Mouse (Mus musculus) lung, embryonic 16.5 days (tissue): ENCODE measurements around the gene Serinc2. TPM values are rescaled to one million over a fixed set of nuclear protein-coding genes. Genes with fewer than 3 reads are reported as not detected.

Source experiments
- ATAC-seq: fragments of 200-750 bp; cut with Nextera tagmentation; 2 replicates; pipeline ENCODE4 v1.8.0; 2017; ENCODE audit warnings: low read depth, mild to moderate bottlenecking, moderate library complexity
- H3K27ac ChIP-seq: fragments of 300-500 bp; sonication (generic); 2 replicates; pipeline ENCODE4 v1.5.1; 2014; ENCODE audit warnings: mild to moderate bottlenecking, control low read depth, low read length
- H3K27me3 ChIP-seq: fragments of 300-500 bp; sonication (generic); 2 replicates; pipeline ENCODE4 v1.6.1; 2014; ENCODE audit warnings: low read depth, low read length, mixed read lengths; ENCODE audit not compliant: control insufficient read depth, insufficient read depth
- H3K36me3 ChIP-seq: fragments of 300-500 bp; sonication (generic); 2 replicates; pipeline ENCODE4 v1.6.1; 2014; ENCODE audit warnings: low read length; ENCODE audit not compliant: control insufficient read depth, insufficient read depth
- H3K4me1 ChIP-seq: fragments of 300-500 bp; sonication (generic); replicated peaks from 2 replicates; pipeline ENCODE4 v1.6.1; 2014; ENCODE audit warnings: low read length, mixed read lengths; ENCODE audit not compliant: control insufficient read depth, insufficient read depth
- H3K4me2 ChIP-seq: fragments of 300-500 bp; sonication (generic); 2 replicates; pipeline ENCODE4 v1.6.1; 2014; ENCODE audit warnings: low read depth, low read length, control low read depth
- H3K4me3 ChIP-seq: fragments of 300-500 bp; sonication (generic); 2 replicates; pipeline ENCODE4 v1.5.1; 2014; ENCODE audit warnings: mild to moderate bottlenecking, low read length, control low read depth
- H3K9ac ChIP-seq: fragments of 300-500 bp; sonication (generic); 2 replicates; pipeline ENCODE4 v1.6.1; 2014; ENCODE audit warnings: low read length, control low read depth
- H3K9me3 ChIP-seq: fragments of 300-500 bp; sonication (generic); 2 replicates; pipeline ENCODE4 v1.6.1; 2016; ENCODE audit warnings: low read length; ENCODE audit not compliant: control insufficient read depth
- WGBS: fragments of 180-500 bp; shearing (Covaris S2); extraction: QIAGEN DNeasy Blood & Tissue Kit; methylation state at CpG from one replicate; pipeline ENCODE4 v1.1.7; 2014; 5-methylcytosine and 5-hydroxymethylcytosine counted together
- polyA plus RNA-seq: library from polyadenylated mRNA; unstranded; fragments of >200 nt; fragmentation: Nextera tagmentation; extraction: Ambion mirVana; gene quantifications from 2 replicates; pipeline ENCODE4 v1.2.1, GENCODE M21; 2015

Gene Serinc2
- polyA plus RNA-seq, result 19.9 and 20.4 TPM in 2 replicates

DNA sequence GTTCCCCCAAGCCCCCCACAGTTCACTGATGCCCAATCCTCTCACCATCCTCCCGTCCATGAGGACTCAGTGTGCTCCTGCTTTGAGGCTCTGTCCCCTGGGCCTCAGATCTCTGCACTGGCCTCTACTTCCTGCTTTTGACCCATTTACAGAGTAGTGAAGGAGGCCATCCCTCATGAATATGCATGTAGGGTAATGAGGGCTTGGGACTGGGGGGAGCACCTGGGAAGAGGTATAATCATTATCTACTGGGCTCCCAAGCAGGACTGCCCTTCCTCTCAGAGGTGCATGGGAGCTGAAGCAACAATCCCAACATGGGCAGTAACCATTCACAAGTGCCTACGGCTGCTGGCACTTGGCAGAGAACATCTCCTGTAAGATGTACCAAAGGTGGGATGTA, at the start of gene Serinc2:
Gene Serinc2 (minus strand): TSS at position 101 of the 400 bp plus-strand sequence.
- H3K4me1 ChIP-seq, result 0 out of 2 replicates have a peak, but pooled peaks cover 2% of the 10 kb centered on the region
- WGBS, result 61% methylated on average over 2 of the region's 2 CpGs

DNA sequence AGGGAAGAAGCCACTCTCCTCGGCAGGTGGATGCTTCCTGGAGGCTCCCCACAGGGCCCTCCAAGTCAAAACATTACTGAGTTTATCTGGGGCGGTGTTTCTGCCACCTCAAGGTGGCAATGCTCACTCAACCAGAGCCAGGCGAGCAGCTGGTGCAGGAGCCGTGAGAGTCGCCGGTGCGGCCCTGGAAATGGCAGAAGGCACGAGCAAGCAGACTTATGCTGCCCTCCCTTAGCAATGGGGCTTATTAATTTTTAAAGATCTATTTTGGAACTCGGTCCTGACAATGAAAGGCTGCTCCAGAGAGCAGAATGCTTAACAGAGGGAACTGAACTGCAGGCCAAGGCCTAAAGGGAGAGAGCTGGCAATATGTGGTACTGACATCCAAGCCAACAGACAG, 48.4 kb upstream of the Serinc2 start:
- no peaks in the 10 kb centered on the region for H3K9me3 ChIP-seq
- 87% methylated on average over 9 of the region's 9 CpGs for WGBS
- no peak overlapping the region for H3K27ac ChIP-seq
- H3K4me2 ChIP-seq, result no peak overlapping the region
- no peak overlapping the region for H3K9ac ChIP-seq
- ATAC-seq, result no peak
- H3K27me3 ChIP-seq, result no peaks in the 10 kb centered on the region
- H3K36me3 ChIP-seq, result peaks cover 14% of the 10 kb centered on the region; the same call in 1 of the 2 replicates
- no peak overlapping the region for H3K4me3 ChIP-seq
- H3K4me1 ChIP-seq, result no peaks in the 10 kb centered on the region

More for the DNA sequence above, at the start of gene Serinc2:
- Histone ChIP-seq H3K9me3 (no peaks in the 10 kb centered on the region), H3K9ac (no peak within 1 kb of the TSS), H3K36me3 (no peaks in the 10 kb centered on the region), H3K4me2 (no peak within 1 kb of the TSS), H3K27me3 (peaks cover 18% of the 10 kb centered on the region), H3K27ac (no peak within 1 kb of the TSS), H3K4me3 (no peak within 1 kb of the TSS)
- ATAC-seq, result no peak

DNA sequence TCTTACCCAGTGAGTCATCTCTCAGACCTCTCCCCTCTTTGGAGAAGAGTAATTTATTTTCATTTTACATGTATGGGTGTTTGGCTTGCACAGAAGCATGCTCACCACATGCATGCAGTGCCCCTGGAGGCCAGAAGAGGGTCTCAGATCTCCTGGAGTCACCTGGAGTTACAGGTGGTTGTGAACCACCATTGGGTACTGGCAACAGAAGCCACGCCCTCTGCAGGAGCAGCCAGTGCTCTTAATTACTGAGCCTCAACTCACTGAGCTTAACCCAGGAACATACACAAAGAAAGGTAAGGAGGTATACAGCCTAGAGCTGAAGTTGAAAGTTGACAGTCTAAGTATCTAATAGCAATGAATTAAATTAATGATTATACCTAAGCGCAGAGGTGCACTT, 46.4 kb upstream of the Serinc2 start:
- H3K4me3 ChIP-seq, result no peak overlapping the region
- H3K4me1 ChIP-seq, result no peaks in the 10 kb centered on the region
- H3K27ac ChIP-seq, result no peak overlapping the region
- 97% methylated on average over 2 of the region's 2 CpGs for WGBS
- H3K9me3 ChIP-seq, result no peaks in the 10 kb centered on the region
- H3K27me3 ChIP-seq, result no peaks in the 10 kb centered on the region
- peaks cover 18% of the 10 kb centered on the region; the same call in 1 of the 2 replicates for H3K36me3 ChIP-seq
- H3K9ac ChIP-seq, result no peak overlapping the region
- no peak overlapping the region for H3K4me2 ChIP-seq
- ATAC-seq, result no peak

DNA sequence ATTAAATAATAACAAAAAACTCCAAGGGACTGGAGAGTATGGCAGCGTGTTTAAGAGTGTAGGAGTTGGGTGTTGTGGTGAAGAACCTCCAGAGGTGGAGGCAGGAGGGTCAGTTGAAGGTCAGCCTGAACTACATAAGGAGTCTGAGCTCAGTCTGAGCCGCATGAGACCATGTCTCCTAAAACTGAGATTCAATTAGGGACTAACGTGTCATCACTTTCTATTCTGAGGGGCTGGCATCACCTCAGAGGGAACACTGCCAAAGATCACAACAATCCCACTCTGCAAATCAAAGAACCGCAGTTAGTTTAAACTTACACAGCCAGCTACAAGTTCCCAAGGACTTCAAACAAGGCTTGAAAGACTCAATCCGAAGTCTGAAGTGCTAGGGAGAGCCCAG, 44.6 kb upstream of the Serinc2 start:
- no peak overlapping the region for H3K9ac ChIP-seq

DNA sequence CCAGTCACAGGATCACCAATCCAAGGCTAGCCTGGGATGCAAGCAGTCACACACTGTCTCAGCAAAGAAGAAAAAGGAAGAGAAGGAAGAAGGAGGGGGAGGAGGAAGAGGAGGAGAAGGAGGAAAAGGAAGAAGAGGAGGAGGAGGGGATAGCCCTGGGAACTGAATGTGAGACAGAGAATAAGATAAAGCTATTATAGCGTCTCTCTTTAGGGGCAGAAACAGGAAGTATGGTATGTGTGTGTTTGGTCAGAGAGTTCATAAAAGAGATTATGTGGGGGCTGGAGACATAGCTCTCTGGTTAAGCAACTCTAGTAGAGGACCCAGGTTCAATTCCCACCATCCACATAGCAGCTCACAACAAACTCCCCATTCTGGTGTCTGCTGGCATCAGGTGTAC, 44.2 kb upstream of the Serinc2 start:
- no peak overlapping the region for H3K9ac ChIP-seq
- peaks cover 21% of the 10 kb centered on the region for H3K36me3 ChIP-seq
- no peak for ATAC-seq
- no peak overlapping the region for H3K27ac ChIP-seq
- WGBS, result 41% methylated on average over 1 of the region's 1 CpGs
- H3K4me2 ChIP-seq, result no peak overlapping the region
- H3K27me3 ChIP-seq, result no peaks in the 10 kb centered on the region
- no peak overlapping the region for H3K4me3 ChIP-seq
- H3K9me3 ChIP-seq, result no peaks in the 10 kb centered on the region
- no peaks in the 10 kb centered on the region for H3K4me1 ChIP-seq

More for the DNA sequence above, 44.6 kb upstream of the Serinc2 start:
- peaks cover 21% of the 10 kb centered on the region for H3K36me3 ChIP-seq
- 45% methylated on average over 5 of the region's 5 CpGs for WGBS
- no peak overlapping the region for H3K4me2 ChIP-seq
- H3K4me3 ChIP-seq, result no peak overlapping the region
- H3K4me1 ChIP-seq, result no peaks in the 10 kb centered on the region
- no peaks in the 10 kb centered on the region for H3K9me3 ChIP-seq
- ATAC-seq, result peak; percentile 23; the same call in 1 of the 2 replicates
- H3K27ac ChIP-seq, result no peak overlapping the region
- H3K27me3 ChIP-seq, result no peaks in the 10 kb centered on the region

DNA sequence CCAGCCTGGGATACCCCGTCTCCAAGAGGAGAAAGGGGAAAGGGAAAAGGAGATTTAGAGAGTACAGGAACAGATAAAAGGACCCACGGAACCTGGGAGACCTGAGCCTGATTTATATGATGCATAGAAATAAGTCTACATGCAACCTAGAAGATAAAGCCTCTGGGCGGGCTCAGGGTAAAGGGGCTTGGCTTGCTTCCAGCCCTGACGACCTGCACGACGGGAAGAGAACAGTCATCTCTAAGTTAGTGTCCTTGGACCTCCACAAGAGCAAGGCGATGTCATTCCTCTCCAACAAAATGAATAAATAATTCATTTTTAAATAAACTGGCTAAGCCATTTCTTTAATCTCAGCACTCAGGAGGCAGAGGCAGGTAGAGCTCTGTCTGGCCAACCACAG, 43.6 kb upstream of the Serinc2 start:
- ATAC-seq, result no peak
- Histone ChIP-seq H3K27ac (no peak overlapping the region), H3K36me3 (peaks cover 21% of the 10 kb centered on the region)

DNA sequence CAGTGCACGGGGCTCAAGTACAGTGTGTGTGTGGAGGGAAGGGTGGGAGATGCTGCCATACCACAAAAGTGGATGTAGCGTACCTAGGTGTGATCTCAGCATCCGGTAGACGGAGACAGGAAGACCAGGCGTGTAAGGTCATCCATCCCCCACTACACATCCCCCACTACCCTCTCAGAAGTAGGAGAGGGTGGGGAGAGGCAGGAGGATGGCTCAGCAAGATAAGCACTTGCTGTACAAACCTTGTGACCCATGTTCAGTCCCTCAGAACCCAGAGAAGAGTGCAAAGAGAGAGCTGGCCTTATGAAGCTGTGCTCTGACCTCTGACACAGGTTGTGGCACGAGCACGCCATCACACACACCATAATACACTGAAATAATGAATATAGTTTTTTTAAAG, 42.6 kb upstream of the Serinc2 start:
- H3K27ac ChIP-seq, result no peak overlapping the region
- H3K4me1 ChIP-seq, result peaks cover 4% of the 10 kb centered on the region
- H3K4me3 ChIP-seq, result no peak overlapping the region
- no peak overlapping the region for H3K9ac ChIP-seq
- no peaks in the 10 kb centered on the region for H3K27me3 ChIP-seq
- WGBS, result 85% methylated on average over 7 of the region's 7 CpGs
- no peaks in the 10 kb centered on the region for H3K9me3 ChIP-seq
- no peak overlapping the region for H3K4me2 ChIP-seq
- no peak for ATAC-seq
- peaks cover 19% of the 10 kb centered on the region for H3K36me3 ChIP-seq

More for the DNA sequence above, 43.6 kb upstream of the Serinc2 start:
- Histone ChIP-seq H3K9me3 (no peaks in the 10 kb centered on the region), H3K4me2 (no peak overlapping the region), H3K27me3 (no peaks in the 10 kb centered on the region), H3K4me3 (no peak overlapping the region), H3K9ac (no peak overlapping the region), H3K4me1 (no peaks in the 10 kb centered on the region)
- 69% methylated on average over 7 of the region's 7 CpGs for WGBS

DNA sequence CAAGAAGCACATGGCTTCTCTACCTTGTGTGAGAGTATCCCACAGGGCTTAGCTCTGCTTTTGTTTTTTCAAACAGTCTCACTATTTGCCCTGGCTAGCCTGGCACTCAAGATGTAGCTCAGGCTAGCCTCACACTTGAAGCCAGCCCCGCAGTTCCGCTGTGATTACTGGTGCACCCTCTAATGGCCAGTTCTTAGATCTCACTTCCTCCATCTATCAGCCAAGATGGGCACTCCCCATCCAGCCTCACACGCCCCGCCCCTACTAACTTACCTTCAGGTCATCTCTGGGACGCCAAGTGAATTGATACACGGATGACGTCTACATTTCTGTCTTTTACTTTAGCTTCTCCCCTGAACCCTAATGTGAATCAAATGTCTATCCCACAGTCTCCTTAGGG, 40.6 kb upstream of the Serinc2 start:
- no peak for ATAC-seq
- no peaks in the 10 kb centered on the region for H3K9me3 ChIP-seq
- H3K27ac ChIP-seq, result no peak overlapping the region
- peaks cover 9% of the 10 kb centered on the region for H3K36me3 ChIP-seq
- WGBS, result 84% methylated on average over 7 of the region's 7 CpGs
- no peak overlapping the region for H3K4me3 ChIP-seq
- no peak overlapping the region for H3K4me2 ChIP-seq
- no peaks in the 10 kb centered on the region for H3K27me3 ChIP-seq
- H3K9ac ChIP-seq, result no peak overlapping the region
- H3K4me1 ChIP-seq, result peaks cover 17% of the 10 kb centered on the region

DNA sequence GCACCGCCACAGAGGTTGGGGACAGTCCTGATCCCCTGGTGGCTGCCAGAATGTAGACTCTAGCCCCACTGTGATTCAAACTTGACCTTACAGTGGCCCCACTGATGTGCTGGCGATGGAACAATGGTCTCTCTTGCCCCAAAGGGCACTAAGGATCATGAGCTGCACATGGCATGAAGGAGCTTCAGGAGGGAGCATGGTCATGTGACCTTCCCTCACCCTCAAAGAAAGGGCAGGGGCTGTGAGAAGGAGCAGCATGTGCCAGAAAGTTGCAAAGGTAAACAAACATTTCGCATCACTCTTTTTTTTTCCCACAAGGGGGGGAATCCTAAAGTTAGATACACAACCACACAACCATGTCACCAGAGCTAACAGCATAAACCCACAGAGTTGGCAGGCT, 39.1 kb upstream of the Serinc2 start:
- Histone ChIP-seq H3K4me3 (no peak overlapping the region), H3K9ac (no peak overlapping the region), H3K27me3 (no peaks in the 10 kb centered on the region), H3K36me3 (peaks cover 9% of the 10 kb centered on the region), H3K9me3 (no peaks in the 10 kb centered on the region), H3K27ac (no peak overlapping the region), H3K4me1 (peaks cover 17% of the 10 kb centered on the region), H3K4me2 (no peak overlapping the region)
- ATAC-seq, result no peak
- 58% methylated on average over 3 of the region's 3 CpGs for WGBS

DNA sequence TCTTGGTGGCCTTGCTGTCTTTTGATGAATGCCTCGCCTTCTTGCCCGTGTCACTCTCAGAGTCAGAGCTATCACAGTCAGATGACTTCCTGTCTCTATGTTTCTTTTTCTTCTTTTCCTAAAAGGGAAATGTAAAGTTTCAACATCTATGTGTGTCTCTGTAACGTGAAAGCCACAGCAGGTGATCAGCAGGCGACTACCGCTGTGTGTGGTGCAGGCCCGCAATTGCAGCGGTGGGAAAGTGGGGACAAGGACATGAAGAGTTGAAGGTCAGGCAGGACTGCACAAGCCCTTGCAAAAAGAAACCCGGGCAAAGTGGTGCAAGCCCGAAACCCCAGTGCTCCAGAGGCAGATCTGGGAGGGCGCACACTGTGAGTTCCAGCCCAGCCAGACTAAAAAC, 37.7 kb upstream of the Serinc2 start:
- peaks cover 17% of the 10 kb centered on the region for H3K4me1 ChIP-seq
- no peak overlapping the region for H3K4me3 ChIP-seq
- H3K4me2 ChIP-seq, result no peak overlapping the region
- peaks cover 6% of the 10 kb centered on the region for H3K36me3 ChIP-seq
- ATAC-seq, result no peak
- WGBS, result 71% methylated on average over 10 of the region's 10 CpGs
- H3K27me3 ChIP-seq, result no peaks in the 10 kb centered on the region
- H3K9me3 ChIP-seq, result no peaks in the 10 kb centered on the region
- no peak overlapping the region for H3K27ac ChIP-seq
- H3K9ac ChIP-seq, result no peak overlapping the region
